Mouse (Mus musculus) cerebellum, adult 2 months (tissue): ENCODE measurements at regions not wholly inside any gene's neighbourhood (a gene's known extent, or its start where the extent isn't known, plus 50 kb on each side); places are given as distances from the start of the nearest gene placed in this dataset.

Source experiments
- DNase-seq, 2 experiments: peaks; one replicate each; pipeline ENCODE4 v3.0.0; 2021
- H3K27ac ChIP-seq: fragments of 200-500 bp; 2 replicates; pipeline ENCODE4 v1.5.1; 2012; ENCODE audit warnings: low read length, control low read depth, inconsistent platforms; ENCODE audit not compliant: insufficient read depth
- H3K27me3 ChIP-seq: fragments of 200-500 bp; 2 replicates; pipeline ENCODE4 v1.6.1; 2012; ENCODE audit warnings: inconsistent platforms, mild to moderate bottlenecking, low read length, moderate library complexity; ENCODE audit not compliant: control insufficient read depth, insufficient read depth
- H3K4me1 ChIP-seq: fragments of 200-500 bp; 2 replicates; pipeline ENCODE4 v1.6.1; 2011; ENCODE audit warnings: low read length; ENCODE audit not compliant: control insufficient read depth, insufficient read depth
- H3K4me3 ChIP-seq: fragments of 200-500 bp; replicated peaks from 2 replicates; pipeline ENCODE3; 2011; ENCODE audit warnings: mild to moderate bottlenecking, low read depth, low read length, control low read depth; ENCODE audit not compliant: insufficient read depth
- CTCF ChIP-seq: fragments of 200-500 bp; IDR thresholded peaks from 2 replicates; pipeline ENCODE4 v1.5.1; 2011; ENCODE audit warnings: low read depth, mild to moderate bottlenecking, control low read depth, low read length, moderate library complexity, borderline replicate concordance; ENCODE audit not compliant: insufficient read depth
- POLR2A ChIP-seq: fragments of 200-500 bp; IDR thresholded peaks from 2 replicates; pipeline ENCODE4 v1.6.1; 2011; ENCODE audit warnings: low read length, control low read depth, borderline replicate concordance; ENCODE audit not compliant: insufficient read depth
- WGBS: fragments of 180-500 bp; shearing (Covaris S2); methylation state at CpG from one replicate; pipeline ENCODE4 v1.1.7; 2018; 5-methylcytosine and 5-hydroxymethylcytosine counted together

DNA sequence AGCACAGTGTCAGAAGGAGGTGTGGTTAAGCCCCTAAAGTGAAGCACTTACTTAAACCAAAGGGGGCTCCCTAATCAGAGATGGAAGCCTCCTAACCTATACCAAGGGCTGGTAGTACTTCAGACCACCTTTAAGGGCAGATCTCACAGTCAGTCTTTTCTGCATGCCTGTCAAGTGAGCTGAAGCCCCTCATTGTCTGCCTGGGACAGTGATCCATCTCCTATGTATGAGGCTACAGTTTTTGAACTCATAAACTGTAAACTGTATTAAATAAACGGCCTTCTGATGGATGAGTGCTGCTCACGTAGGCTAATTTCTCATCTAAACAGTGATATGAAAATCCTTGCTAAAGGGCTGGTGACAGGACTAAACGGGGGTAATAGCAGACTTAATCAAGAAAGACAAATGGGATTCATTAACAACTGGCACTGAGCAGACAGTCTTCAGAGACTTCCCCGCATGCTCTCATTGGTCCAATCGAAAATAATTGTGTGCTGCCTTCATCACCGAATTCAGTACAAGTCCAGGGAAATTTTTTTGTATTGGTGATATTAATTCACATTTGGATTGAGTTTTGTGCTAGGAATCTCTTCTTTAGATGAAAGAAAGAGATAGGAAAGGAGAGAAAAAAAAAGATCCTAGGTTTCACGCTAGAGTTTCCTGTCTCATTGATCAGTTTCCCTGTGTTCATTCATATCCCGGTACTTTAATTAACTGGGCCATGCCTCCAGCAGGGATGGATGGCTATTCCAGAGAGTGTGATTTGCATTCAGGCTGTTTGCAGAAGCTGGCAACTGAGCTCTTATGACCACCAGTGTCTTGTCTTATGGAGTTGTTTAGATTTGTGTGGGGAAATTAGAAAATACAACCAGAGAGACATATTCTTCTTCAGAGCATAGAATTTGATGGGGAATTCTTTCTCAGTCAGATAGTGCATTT lies 271.2 kb upstream of the Ptbp2 start:
- no peak for DNase-seq
- Histone ChIP-seq H3K27ac (no peak overlapping the region), H3K27me3 (no peaks in the 10 kb centered on the region; the same call in 1 of the 2 replicates), H3K4me3 (no peak overlapping the region), H3K4me1 (no peaks in the 10 kb centered on the region)
- WGBS: 44% methylated on average over 8 of the region's 8 CpGs
- TF ChIP-seq CTCF (no peak), POLR2A (no peak)

DNA sequence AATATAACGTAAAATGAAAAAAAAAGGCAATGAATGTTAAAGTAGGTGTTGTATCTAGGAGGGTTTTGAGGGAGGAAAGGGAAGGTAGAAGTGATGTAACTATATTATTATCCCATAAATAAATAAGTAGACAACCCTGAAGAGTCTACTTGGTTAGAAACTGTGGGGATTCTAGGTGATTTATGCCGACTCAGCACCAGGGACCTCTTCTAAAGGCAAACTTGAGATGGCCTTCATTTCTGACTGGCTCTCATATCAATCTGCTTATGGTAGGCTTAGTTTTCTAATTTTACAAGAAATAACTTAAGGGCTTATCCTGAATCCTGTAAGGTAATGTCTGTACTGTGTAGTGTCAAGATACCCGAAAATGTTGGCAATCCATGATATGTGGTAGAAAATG lies 263.0 kb upstream of the Ptbp2 start:
- H3K27ac ChIP-seq: no peak overlapping the region
- TF ChIP-seq POLR2A: no peak
- TF ChIP-seq CTCF: no peak
- WGBS: 93% methylated on average over 3 of the region's 3 CpGs
- H3K27me3 ChIP-seq: no peaks in the 10 kb centered on the region; the same call in 1 of the 2 replicates
- H3K4me3 ChIP-seq: no peak overlapping the region
- no peak for DNase-seq
- H3K4me1 ChIP-seq: no peaks in the 10 kb centered on the region

DNA sequence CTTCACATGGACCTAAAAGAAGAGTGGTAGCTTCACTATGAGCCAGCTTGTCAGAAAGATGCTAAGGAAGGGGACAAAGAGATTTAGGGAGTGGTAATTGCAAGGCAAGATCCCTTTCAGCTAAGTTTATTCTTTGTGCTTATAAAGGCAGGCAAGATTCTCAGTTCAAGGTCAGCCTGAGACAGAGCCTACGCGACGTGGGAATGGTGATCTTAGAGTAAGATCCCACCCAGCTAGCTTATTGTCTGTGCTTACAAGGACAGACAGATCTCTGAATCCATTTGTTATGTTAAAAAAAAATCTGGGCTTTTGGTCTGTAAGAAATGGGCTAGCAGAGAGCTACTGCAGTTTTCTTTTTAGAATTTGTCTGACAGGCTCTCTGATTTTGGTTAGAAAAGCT lies 253.3 kb upstream of the Ptbp2 start:
- TF ChIP-seq CTCF: no peak
- no peak for TF ChIP-seq POLR2A
- DNase-seq: no peak
- no peaks in the 10 kb centered on the region for H3K27me3 ChIP-seq
- no peaks in the 10 kb centered on the region for H3K4me1 ChIP-seq
- H3K27ac ChIP-seq: no peak overlapping the region
- WGBS: 95% methylated on average over 3 of the region's 3 CpGs
- H3K4me3 ChIP-seq: no peak overlapping the region

DNA sequence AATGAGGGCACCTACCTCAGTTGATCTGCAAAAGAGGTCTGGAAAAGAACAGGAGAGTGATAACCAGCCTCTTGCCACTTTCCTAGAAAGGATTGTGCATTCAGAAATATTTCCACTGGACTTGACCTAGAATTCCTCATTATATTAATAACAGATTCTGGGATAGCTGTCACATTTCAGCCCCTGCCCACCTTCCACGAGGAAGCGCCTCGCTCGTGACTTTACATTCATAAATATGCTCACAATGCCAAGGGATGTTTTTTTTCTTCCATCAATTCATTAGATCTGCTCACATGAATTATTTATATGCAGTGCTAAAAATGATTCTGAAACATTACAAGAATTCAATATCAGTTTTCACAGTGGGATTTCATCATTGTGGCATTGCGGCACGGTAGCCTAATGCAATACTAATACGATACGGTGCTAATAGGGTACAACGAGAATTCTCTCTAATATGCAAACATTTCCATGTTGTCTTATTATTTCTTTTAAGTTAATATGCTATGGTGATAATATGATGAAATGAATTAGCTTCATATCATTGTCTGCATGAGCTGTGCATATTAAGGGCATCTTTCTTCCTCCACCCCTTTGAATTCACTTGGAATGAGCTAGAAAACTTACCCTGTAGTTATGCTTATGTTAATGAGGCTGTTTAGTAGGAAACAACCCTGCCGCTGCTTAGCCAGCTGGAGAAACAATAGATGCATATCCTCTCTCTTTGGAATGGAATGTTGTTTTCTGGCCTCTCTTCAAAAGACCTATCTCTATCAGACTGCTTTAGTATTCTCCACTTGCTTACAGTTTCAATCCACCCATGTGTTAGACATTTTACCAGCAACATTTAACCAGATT lies 235.8 kb upstream of the Ptbp2 start:
- Histone ChIP-seq H3K4me1 (no peaks in the 10 kb centered on the region), H3K27me3 (no peaks in the 10 kb centered on the region; the same call in 1 of the 2 replicates), H3K27ac (no peak overlapping the region), H3K4me3 (no peak overlapping the region)
- 49% methylated on average over 10 of the region's 10 CpGs for WGBS
- no peak for DNase-seq
- TF ChIP-seq CTCF (no peak), POLR2A (no peak)

DNA sequence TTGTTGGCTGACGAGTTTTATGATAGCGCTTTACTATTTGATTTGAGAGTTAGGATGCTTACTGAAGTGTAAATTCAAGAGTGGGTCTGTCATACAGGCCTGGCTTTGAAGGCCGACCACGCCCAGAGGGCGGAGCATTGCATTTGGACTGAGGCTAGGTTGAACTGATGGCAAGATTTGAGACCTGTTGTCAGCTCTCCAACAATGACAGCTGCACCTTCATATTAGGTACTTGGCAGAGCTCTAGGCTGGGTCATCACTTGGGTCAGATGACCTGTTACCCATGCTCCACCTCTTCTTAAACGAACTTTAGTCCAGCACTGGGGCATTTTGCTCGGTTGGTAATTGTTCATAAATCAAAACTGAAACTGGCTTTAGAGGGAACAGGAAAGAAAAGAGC lies 231.1 kb upstream of the Ptbp2 start:
- TF ChIP-seq POLR2A: no peak
- Histone ChIP-seq H3K4me3 (no peak overlapping the region), H3K4me1 (no peaks in the 10 kb centered on the region; the same call in 1 of the 2 replicates), H3K27me3 (no peaks in the 10 kb centered on the region), H3K27ac (no peak overlapping the region)
- WGBS: 59% methylated on average over 7 of the region's 7 CpGs
- no peak for DNase-seq

DNA sequence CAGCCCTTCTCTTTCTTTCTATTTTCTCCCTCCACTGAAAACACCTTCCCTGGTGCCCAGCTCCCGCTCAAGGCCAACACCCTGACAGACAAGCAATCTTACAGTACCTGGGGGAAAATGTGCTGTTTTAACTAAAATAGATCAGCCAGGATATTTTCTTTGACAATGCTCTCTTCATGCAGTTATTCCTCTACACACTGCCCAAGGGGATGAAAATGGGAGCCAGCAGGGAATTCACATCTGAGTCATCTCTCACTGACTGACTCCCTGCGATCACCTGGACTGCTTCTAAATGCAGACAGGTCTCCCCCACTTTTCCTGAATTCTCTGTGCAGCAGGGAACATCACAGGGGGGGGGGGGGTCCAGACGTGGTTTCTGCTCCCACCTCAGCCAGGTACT lies 227.6 kb upstream of the Ptbp2 start:
- no peak for DNase-seq
- no peak overlapping the region for H3K4me3 ChIP-seq
- no peak overlapping the region for H3K27ac ChIP-seq
- H3K4me1 ChIP-seq: no peaks in the 10 kb centered on the region; the same call in 1 of the 2 replicates
- TF ChIP-seq CTCF: no peak
- no peak for TF ChIP-seq POLR2A
- 29% methylated on average over 3 of the region's 3 CpGs for WGBS
- no peaks in the 10 kb centered on the region for H3K27me3 ChIP-seq

DNA sequence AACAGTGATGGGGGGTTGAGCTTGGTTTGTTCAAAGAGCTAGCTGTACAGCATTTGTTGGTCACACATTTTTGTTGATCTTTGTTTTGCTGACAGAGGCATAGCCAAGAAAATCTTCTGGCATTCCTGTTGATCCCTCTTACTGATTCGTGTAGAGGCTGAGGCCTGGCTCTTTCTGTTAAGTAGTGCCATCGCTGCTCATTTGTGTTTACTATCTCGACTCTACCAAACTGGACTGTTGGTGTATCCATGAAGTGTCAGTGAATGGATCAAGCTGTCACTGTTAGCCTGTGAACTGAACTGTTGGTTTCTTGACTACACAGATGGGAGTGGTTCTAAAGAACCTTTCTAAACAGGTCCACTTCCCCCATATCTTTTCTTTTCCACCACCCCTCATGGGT lies 223.8 kb upstream of the Ptbp2 start:
- H3K27me3 ChIP-seq: no peaks in the 10 kb centered on the region
- no peak for DNase-seq
- no peak overlapping the region for H3K27ac ChIP-seq
- H3K4me3 ChIP-seq: no peak overlapping the region
- 76% methylated on average over 3 of the region's 3 CpGs for WGBS
- TF ChIP-seq POLR2A (no peak), CTCF (no peak)
- H3K4me1 ChIP-seq: no peaks in the 10 kb centered on the region; the same call in 1 of the 2 replicates
